Mouse (Mus musculus): ENCODE measurements around the gene Mfsd11.

Gene Mfsd11

DNA sequence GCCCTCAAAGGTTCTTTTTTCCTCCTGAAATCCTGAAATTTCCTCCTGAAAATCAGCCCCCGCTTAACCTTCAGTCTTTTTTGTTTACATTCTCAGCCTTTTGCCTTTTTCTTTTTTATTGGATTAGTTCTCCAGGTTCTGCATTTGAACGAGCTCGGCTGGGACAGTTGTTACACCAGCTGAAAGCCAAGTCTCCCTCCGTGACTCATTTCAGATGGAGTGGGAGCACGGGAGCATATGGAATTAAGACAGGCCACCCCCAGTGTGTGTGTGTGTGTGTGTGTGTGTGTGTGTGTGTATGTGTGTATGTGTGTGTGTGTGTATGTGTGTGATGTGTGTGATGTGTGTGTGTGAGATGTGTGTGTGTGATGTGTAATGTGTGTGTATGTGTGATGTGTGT lies 29.2 kb downstream of the Mfsd11 start:
- no peak for DNase-seq (ENCODE audit: low read depth, low spot score)

DNA sequence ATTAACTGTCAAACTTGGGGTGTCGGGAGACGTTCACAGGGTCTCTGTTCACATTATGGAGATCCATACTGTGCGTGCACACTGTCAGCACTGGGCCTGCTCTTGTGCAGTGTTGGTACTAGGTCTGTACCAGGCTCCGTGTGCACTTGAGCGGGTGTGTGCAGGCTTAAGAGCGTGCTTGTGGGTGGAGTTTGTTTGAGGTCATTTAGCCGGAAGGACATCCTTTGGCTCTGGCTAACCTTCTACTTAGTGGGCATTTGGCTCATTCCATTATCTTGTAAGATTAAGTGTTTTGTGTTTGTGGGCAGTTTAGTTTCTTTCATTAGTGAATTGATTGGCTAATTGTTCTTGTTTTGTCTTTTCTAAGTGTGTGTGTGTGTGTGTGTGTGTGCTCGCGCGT lies 30.2 kb downstream of the Mfsd11 start:
- DNase-seq (ENCODE audit: low read depth, low spot score), result peak; percentile 69

DNA sequence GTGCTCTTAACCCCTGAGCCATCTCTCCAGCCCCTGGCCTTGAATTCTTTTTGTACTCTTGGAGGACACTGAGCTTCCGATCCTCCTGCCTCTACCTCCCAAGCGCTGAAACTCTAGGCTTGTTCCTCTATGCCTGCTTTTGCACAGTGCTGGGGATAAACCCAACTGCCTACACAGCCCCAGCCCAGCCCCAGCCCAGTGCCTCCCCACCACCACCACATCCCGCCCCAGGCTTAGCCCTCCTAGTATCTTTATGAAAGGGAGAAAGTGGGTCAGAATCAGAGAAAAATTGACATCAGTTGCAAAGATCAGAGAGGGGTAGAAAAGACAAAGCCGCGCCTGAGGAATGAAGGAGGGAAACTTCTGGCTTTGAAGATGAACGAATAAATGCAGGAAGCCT lies 31.8 kb downstream of the Mfsd11 start:
- DNase-seq (ENCODE audit: low read depth, low spot score), result no peak

DNA sequence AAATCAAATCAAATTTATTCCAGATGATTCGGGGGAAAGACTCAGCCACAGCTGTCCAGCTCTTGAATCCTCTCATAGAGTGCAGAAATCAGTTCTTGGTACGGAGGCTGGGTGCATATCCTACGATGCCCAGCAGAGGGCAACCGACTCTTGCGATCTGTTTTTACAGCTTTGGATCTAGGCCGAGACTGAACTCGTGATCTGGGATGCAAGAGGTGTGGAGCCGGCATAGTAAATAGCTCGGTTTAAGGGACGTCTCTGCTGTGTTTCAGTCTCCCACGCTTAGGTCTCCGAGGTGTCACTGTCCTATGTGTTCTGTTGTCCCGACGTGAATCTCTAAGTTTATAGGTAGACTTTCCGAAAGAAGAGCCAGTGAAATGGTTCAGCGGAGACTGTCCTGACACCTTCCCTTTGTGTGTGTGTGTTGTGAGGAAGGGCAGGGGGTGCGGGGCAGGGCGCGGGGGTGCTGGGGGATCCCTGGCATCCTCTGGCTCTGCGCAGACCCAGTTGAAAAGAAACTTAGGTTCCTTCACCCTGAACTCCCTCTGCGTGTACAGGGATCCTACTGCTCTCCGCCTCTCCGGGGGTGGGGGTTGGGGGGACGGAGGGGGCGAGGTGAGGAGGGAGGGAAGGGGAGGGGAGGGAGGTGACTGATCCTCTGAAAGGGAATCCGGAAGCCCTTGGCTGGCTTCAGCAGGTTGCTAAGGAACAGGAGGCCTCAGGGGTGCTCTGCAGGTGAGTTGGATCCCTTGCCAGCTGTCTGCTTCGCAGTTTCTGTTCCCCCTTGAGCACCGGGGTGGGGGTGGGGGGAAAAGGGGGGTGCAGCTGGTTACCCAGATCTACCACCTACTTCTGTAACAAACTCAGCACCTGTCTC lies 33.3 kb downstream of the Mfsd11 start:
- DNase-seq (ENCODE audit: low read depth, low spot score), result peak; percentile 94

DNA sequence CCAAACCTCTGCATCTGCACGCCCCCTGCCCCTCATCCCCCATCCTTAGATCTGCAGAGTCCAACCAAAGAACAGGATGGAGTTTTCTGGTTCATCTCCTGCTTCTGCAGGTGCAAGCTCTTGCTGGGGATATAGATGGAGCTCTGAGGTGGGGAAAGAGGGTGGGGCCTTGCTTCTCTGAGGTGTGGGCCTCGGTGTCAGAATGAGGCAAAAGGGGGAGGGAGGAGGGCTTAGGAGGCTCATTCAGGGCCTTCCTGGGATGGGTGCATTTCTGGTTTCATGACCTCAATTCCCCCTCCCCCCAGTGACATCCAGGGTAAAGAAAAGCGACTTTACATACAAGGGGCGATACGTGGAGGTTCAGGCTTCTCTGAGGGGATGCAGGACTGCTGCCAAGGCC lies 34.9 kb downstream of the Mfsd11 start:
- DNase-seq (ENCODE audit: low read depth, low spot score), result no peak

- DNase-seq (ENCODE audit: low read depth, low spot score), result peak; percentile 92
These were observed 41.5 kb downstream of the Mfsd11 start for GRCm38 (mm10) chr11:116893532-116894442.

GRCm38 (mm10) chr11:116895402-116895801 lies 43.2 kb downstream of the Mfsd11 start:
- peak; percentile 52 for DNase-seq (ENCODE audit: low read depth, low spot score)

GRCm38 (mm10) chr11:116899247-116899646 lies 47.0 kb downstream of the Mfsd11 start:
- no peak for DNase-seq (ENCODE audit: low read depth, low spot score)

DNA sequence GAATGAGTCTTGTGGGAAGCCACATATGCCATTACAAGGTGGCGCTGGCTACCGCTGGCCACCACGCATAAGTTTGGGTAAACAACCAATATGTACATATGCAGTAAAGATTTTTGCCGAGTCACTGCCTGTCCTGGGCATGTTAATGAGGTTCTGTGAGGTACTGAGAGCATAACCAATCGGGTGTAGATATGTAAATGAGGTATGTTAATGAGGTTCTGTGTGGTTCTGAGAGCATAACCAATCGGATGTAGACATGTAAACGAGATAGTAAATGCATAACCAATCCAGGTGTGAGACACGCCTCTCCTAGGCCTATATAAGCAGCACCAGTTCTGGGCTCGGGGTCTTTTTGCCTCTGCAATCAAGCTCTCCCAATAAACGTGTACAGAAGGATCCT lies 50.3 kb downstream of the Mfsd11 start:
- DNase-seq (ENCODE audit: low read depth, low spot score), result peak; percentile 79

DNA sequence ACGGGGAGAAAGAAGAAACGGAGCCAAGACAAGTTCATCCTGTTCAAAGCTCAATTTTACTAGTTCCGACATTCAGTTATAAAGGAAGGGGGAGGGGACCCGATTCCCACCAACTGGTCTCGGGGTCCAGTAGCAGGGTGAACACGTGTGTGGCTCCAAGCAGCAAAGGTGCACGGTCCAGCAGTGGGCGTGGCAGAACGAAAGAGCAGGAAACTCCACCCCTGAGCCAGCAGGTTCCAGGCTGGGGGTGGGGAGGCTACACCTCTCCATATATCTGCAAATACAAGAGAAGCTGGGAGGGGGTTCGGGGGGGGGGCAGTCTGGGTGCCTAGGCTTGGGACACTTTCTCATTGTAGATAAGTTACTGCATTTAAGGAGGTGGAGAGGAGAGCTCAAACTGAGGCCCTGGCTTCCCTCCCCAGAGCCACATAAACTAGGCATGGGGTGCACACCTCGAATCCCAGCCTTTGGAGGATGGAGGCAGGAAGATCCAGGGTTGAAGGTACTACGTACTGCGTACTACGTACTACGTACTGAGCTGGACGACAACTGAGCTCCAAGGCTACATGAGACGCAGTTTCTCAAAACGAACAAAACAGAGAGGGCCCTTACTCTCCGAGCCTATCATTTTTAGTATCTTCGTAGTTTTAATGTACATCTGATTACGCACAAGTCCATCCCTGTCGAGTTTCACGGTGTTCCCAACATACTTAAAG lies 53.7 kb downstream of the Mfsd11 start:
- DNase-seq (ENCODE audit: low read depth, low spot score), result peak; percentile 85

DNA sequence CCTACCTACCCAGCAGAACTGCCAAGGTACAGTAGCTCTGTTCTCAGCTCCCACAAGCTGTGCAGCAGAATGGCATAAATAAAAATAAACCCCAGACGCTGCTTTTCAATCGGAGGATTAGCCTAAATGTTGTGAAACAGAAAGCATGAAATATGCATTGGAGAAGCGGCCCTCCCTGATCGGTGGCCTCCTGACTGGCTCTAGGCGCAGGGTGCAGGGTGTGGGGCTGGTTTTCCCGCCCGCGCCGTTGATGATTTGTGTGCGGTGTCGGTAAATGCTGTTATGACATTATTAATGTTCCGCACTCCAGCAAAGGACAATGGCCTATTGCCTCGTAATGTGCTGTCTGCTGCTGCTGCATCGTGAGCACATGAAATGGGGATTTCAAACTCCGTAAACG lies 61.3 kb downstream of the Mfsd11 start:
- no peak for DNase-seq (ENCODE audit: low read depth, low spot score)

- DNase-seq (ENCODE audit: low read depth, low spot score), result peak; percentile 77
These were observed 62.1 kb downstream of the Mfsd11 start for GRCm38 (mm10) chr11:116914267-116914885.

DNA sequence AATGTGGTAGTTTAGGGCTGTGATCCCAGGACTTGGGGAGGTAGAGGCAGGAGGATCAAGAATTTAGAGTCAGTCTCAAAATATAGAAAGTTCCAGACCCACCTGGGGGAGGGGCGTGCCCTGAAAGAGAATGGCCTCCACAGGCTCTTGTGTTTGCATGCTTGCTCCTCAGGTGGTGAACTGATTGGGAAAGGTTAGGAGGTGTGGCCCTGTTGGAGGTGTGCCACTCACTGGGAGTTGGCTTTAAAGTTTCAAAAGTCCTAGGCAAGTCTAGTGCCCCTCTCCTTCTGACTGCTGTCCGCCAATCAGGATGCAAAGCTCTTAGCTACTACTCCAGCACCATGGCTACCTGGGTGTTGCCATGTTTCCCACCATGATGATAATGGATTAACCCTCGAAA lies 63.0 kb downstream of the Mfsd11 start:
- peak; percentile 88 for DNase-seq (ENCODE audit: low read depth, low spot score)

GRCm38 (mm10) chr11:116917361-116917760 lies 65.1 kb downstream of the Mfsd11 start:
- DNase-seq (ENCODE audit: low read depth, low spot score), result no peak

- peak; percentile 84 for DNase-seq (ENCODE audit: low read depth, low spot score)
These were observed 66.3 kb downstream of the Mfsd11 start, which contains the start of gene Mgat5b for GRCm38 (mm10) chr11:116918323-116919185. Gene Mgat5b (plus strand): TSS chr11:116918863.

DNA sequence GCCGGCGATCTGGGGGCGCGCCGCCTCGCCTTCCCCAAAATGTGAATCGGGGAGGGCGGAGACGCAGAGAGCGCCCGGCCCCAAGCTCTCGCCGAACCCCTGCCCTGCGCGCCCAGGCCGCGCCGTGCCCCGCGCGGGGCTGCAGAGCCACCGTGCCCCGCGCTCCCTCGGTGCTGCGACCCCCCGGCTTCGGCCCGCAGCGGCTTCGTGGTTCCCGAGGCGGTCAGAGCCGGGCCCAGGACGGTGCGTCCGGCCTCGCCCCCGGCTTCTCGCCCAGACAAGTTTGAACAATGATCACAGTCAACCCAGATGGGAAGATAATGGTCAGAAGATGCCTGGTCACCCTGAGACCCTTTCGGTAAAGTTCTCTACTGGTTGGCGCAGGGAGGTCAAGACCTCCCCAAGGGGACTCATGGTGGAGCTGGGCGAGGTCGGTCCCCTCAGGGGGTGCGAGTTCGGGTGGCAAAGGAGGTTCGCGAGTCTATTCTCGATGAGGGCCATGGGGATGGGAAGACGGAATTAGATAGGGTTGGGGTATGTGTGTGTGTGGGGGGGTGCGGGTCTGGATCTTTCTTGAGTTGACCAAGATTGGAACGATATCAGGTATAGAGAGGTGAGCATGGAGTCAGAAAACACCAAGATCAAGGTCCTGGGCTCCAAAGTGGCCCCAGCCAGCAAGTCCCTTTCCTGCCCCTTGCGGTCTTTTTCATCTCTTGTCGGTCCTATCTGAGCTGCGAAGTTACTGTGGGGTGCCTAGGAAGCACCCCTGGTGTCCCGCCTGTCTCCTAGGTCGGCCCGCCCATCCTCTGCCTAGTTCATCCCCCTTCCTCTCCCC lies 67.2 kb downstream of the Mfsd11 start:
- DNase-seq (ENCODE audit: low read depth, low spot score), result peak; percentile 40

- DNase-seq (ENCODE audit: low read depth, low spot score), result peak; percentile 54
These were observed 68.5 kb downstream of the Mfsd11 start for GRCm38 (mm10) chr11:116920746-116921145.

DNA sequence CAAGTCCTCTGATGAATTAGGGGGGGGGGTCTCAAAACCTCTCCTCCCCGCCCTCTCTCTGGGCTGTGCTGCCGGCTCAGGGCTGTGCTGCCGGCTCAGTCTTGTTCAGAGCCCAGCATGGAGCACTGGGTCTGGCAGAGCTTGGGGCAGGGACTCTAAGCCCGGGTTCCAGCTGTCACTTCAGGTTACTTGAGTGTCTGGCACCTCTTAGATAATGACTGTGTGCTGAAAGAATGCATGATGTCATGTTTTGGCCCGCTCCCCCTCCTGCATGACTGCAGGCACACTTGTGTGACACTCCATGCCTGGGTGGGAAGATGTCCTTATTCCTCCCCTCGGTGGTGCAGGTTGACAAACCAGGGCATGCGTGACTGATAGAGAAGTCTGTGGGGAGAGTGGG lies 69.8 kb downstream of the Mfsd11 start:
- DNase-seq (ENCODE audit: low read depth, low spot score), result no peak

All from R1 (cell line).